Mouse (Mus musculus): ENCODE measurements around the gene Zfp804b. TPM values are rescaled to one million over a fixed set of nuclear protein-coding genes. Genes with fewer than 3 reads are reported as not detected.

Gene Zfp804b
- 0.10 TPM in 1 of 2 replicates, not detected in the other for polyA plus RNA-seq (2012; rRNA removed; ENCODE audit: low replicate concordance)

DNA sequence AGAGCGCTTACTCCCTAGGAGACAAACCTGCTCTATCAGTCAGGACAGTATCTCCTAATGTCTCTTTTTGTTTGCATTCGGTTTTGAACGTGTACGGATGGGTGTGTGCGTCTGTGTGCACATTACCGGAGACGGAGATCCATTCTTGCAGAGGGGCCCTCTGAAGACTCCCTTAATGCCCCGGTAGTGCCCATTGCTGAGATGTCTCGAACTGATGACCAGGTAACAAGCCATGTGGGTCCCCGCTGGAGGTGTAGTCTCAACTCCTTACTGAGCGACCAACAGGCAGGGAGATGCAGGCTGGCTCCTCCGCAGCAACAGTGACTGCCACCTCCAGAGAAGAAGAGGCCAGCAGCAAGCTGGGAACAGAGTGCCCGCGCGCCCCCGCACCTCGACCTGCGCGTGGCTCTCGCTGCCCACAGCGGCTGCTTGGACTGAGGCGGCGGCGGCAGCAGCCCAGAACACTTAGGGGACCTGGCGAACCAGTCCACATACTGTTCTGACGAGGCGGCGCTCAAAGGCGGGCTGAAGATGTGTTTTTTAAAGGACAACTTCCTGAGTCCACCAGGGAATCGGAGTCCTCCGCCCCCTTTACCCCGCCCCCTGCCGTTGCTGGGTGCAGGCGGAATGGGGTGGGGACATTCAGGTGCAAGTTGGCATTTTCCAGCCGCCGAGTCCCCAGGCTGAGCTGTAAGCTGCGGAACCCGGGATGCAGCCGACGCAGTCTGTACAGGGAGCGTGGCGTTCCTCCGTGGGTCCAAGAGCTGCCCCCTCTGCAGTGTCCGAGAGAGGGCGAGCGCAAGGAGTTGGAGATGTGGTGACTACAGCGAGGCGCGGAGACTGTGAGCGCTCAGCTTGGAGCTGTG, at the start of gene Zfp804b:
Gene Zfp804b, minus strand, starts transcription at position 612 of the 866 bp plus-strand sequence.

DNA sequence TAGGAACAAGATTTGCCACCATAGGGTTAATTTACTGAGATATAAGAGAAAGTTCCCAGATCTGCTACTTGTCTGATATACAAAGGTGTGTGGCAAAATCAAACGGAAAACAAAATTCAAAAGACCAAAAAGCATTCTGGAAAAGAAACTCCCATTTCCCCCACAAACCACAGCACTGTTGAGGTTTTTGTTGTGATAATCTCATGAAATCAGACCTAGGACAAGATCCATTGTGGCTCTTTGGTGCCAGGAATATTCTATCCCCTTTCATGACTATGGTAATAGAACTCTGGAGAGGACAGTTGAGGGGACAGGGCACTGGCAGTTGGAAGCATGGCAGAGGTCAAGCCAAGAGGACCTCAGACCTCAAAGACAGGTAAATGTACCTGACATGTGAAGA, 40.7 kb downstream of the Zfp804b start, which contains the start of gene Tex47:
Gene Tex47, plus strand, starts transcription at position 301 of the 400 bp plus-strand sequence.

Other genes starting within 250 kb of the Zfp804b start
- not detected in 2 replicates for gene Tex47, start 40.6 kb downstream of the Zfp804b start, polyA plus RNA-seq (2012; rRNA removed; ENCODE audit: low replicate concordance)